Mouse (Mus musculus) stomach, embryonic 14.5 days (tissue): Measurements from ENCODE around the gene Prkcz. TPM values are rescaled to one million over a fixed set of nuclear protein-coding genes. Genes with fewer than 3 reads are reported as not detected.
A peak's percentile ranks its signal among the peaks of the same experiment; 100 is the strongest.
"Not testable (repeated sequence)": the region's sequence is repeated elsewhere in the genome, so short reads cannot be mapped to it uniquely, and the experiment has no call there.

Experiments
- ATAC-seq: fragments of 200-750 bp; cut with Nextera tagmentation; 2 replicates; pipeline ENCODE4 v1.8.0; 2017; ENCODE audit warnings: low read depth, moderate TSS enrichment; ENCODE audit not compliant: insufficient number of reproducible peaks, insufficient read depth, low FRiP score
- H3K27ac ChIP-seq: fragments of 300-500 bp; sonication (generic); 2 replicates; pipeline ENCODE4 v1.5.1; 2014; ENCODE audit warnings: mild to moderate bottlenecking, low read length, moderate library complexity, mixed read lengths
- H3K27me3 ChIP-seq: fragments of 300-500 bp; sonication (generic); 2 replicates; pipeline ENCODE4 v1.6.1; 2014; ENCODE audit warnings: low read length, control low read depth, mixed read lengths; ENCODE audit not compliant: control insufficient read depth, insufficient read depth
- H3K36me3 ChIP-seq: fragments of 300-500 bp; sonication (generic); 2 replicates; pipeline ENCODE4 v1.6.1; 2014; ENCODE audit warnings: mild to moderate bottlenecking, control low read depth, low read length, moderate library complexity, mixed read lengths; ENCODE audit not compliant: control insufficient read depth, insufficient read depth
- H3K4me1 ChIP-seq: fragments of 300-500 bp; sonication (generic); 2 replicates; pipeline ENCODE4 v1.6.1; 2014; ENCODE audit warnings: low read length, control low read depth, mixed read lengths; ENCODE audit not compliant: control insufficient read depth, insufficient read depth
- H3K4me2 ChIP-seq: fragments of 300-500 bp; sonication (generic); replicated peaks from 2 replicates; pipeline ENCODE4 v1.6.1; 2014; ENCODE audit warnings: low read depth, low read length, control low read depth
- H3K4me3 ChIP-seq: fragments of 300-500 bp; sonication (generic); 2 replicates; pipeline ENCODE4 v1.5.1; 2014; ENCODE audit warnings: low read depth, low read length, control low read depth
- H3K9ac ChIP-seq: fragments of 300-500 bp; sonication (generic); replicated peaks from 2 replicates; pipeline ENCODE4 v1.6.1; 2014; ENCODE audit warnings: low read depth, mild to moderate bottlenecking, control low read depth, low read length, moderate library complexity, mixed read lengths
- H3K9me3 ChIP-seq: fragments of 300-500 bp; sonication (generic); 2 replicates; pipeline ENCODE4 v1.6.1; 2016; ENCODE audit warnings: low read depth, low read length, control low read depth; ENCODE audit not compliant: control insufficient read depth
- WGBS: fragments of 180-500 bp; shearing (Covaris S2); extraction: QIAGEN DNeasy Blood & Tissue Kit; methylation state at CpG from one replicate; pipeline ENCODE4 v1.1.7; 2014; 5-methylcytosine and 5-hydroxymethylcytosine counted together
- polyA plus RNA-seq: library from polyadenylated mRNA; unstranded; fragments of >200 nt; fragmentation: Nextera tagmentation; extraction: Ambion mirVana; gene quantifications from 2 replicates; pipeline ENCODE4 v1.2.1, GENCODE M21; 2014

The Prkcz gene
- polyA plus RNA-seq, 1 experiment from 2014 or later, result 12.9 TPM

GRCm38 (mm10) chr4:155248054-155248453 lies 113.1 kb downstream of the Prkcz start:
- H3K4me1 ChIP-seq, result peaks cover 26% of the 10 kb centered on the region; the same call in 1 of the 2 replicates
- not testable (repeated sequence) for H3K27ac ChIP-seq, H3K36me3 ChIP-seq, ATAC-seq, H3K9me3 ChIP-seq, H3K27me3 ChIP-seq, H3K9ac ChIP-seq, H3K4me2 ChIP-seq, H3K4me3 ChIP-seq
- 95% methylated on average over 3 of the region's 3 CpGs for WGBS

- H3K9ac ChIP-seq, result no peak overlapping the region
- H3K4me1 ChIP-seq, result peaks cover 23% of the 10 kb centered on the region; the same call in 1 of the 2 replicates
- no peak overlapping the region for H3K4me3 ChIP-seq
- no peak for ATAC-seq
- WGBS, result 73% methylated on average over 12 of the region's 12 CpGs
- H3K27ac ChIP-seq, result no peak overlapping the region
- no peaks in the 10 kb centered on the region for H3K27me3 ChIP-seq
- H3K4me2 ChIP-seq, result no peak overlapping the region
- no peaks in the 10 kb centered on the region for H3K36me3 ChIP-seq
- H3K9me3 ChIP-seq, result no peaks in the 10 kb centered on the region; the same call in 1 of the 2 replicates
Measured at GRCm38 (mm10) chr4:155246691-155247105, 114.5 kb downstream of the Prkcz start.

DNA sequence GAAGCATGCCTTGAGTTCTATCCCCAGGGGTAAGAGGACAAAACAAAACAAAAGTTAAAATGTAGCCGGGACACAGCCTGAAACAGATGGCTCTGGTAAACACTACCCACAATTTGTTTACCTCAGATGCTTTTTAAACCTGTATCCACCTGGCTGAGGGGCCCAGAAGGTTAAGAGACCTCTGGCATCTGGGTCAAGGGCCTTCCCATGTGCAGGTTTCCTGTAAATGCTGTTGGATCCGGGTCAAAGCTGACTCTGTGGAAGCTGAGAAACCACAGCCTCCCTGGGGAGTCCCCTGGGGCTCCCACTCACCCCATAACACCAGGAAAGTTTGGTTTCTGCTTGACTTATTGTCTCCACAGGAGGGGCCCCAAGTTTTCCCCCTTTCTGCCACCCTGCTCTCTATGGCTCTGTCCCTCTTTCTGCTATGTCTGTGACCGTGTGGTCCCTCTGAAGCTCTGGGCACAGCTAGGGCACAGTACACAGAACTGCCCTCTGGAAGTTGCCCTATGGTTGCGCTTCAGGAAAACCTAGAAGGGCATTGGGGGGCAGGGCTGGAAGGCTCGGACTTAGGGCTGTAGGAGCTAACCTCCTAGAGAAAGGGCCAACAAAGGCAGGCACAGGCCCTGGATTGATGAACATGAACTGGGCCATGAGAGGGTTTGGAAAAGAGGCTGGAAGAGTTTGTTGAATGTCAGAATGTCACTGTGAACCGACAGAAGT lies 115.2 kb downstream of the Prkcz start:
- Histone ChIP-seq H3K9ac (no peak overlapping the region), H3K4me1 (peaks cover 17% of the 10 kb centered on the region; the same call in 1 of the 2 replicates), H3K4me2 (no peak overlapping the region), H3K9me3 (no peaks in the 10 kb centered on the region; the same call in 1 of the 2 replicates), H3K4me3 (no peak overlapping the region), H3K27ac (no peak overlapping the region), H3K36me3 (no peaks in the 10 kb centered on the region), H3K27me3 (no peaks in the 10 kb centered on the region)
- ATAC-seq, result no peak
- WGBS, result 48% methylated on average over 6 of the region's 6 CpGs

DNA sequence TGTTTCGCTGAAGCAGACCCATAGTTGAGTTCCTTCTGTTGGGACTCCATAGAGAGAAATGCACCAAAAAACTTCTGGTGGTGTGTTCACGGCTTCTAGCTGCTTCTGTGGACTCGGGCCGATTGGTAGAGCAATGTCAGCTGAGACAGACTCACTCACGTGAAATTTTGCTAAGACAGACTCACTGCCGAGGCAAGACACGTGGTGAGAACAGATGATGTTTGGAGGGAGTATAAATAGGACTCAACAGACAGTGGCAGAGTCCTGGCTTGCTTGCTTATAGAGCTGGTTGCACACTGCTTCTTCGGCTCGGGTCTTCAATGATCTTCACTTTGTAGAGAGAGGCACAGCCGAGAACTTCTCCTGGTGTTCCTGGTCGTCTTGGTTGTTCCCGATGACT lies 117.9 kb downstream of the Prkcz start:
- Histone ChIP-seq H3K9me3 (no peaks in the 10 kb centered on the region; the same call in 1 of the 2 replicates), H3K36me3 (no peaks in the 10 kb centered on the region), H3K4me2 (no peak overlapping the region), H3K4me3 (no peak overlapping the region), H3K9ac (no peak overlapping the region), H3K4me1 (peaks cover 13% of the 10 kb centered on the region; the same call in 1 of the 2 replicates), H3K27ac (no peak overlapping the region), H3K27me3 (no peaks in the 10 kb centered on the region)
- 91% methylated on average over 12 of the region's 12 CpGs for WGBS
- no peak for ATAC-seq

DNA sequence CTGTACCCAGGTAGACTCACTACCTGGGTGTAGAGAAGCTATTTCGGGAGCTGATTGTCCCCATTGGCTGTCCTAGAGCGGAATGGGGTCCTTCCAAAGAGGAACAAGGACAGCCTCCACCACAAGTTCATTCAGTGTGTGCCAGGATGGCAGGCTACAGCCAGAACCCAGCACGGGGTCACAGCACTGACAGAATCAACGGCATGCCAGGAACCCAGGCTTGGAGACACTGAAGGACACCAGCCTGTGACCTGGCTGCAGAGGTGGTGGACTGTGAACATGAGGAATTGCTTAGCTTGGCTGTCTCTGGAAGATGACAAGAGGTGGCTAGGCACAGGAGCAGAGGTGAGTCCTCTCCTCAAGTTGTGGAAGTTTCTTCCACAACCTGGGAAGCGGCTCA lies 118.9 kb downstream of the Prkcz start:
- H3K9ac ChIP-seq, result no peak overlapping the region
- H3K9me3 ChIP-seq, result no peaks in the 10 kb centered on the region
- no peak overlapping the region for H3K4me3 ChIP-seq
- no peak overlapping the region for H3K4me2 ChIP-seq
- H3K36me3 ChIP-seq, result no peaks in the 10 kb centered on the region
- no peak for ATAC-seq
- WGBS, result 91% methylated on average over 5 of the region's 5 CpGs
- H3K4me1 ChIP-seq, result peaks cover 13% of the 10 kb centered on the region; the same call in 1 of the 2 replicates
- H3K27ac ChIP-seq, result no peak overlapping the region
- no peaks in the 10 kb centered on the region for H3K27me3 ChIP-seq

DNA sequence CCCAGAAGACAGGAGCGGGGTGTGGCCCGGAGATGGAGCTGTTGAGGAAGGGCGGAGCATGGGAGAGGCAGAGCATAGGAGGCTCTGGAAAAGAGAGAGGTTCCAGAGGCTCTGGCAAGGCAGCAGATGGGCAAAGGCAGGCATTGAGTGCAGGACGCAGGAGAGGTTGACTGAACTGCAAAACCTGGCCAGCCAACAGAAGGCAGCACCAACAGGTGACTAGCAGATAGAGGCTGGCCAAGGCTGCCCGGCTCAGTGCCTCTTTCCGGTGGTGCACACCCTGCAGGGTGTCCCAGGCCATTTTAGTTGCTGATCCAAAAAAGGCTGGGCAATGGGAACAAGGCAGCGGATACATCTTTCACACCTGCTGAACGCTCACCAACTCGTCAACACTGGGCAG lies 119.4 kb downstream of the Prkcz start:
- Histone ChIP-seq H3K9ac (no peak overlapping the region), H3K4me1 (peaks cover 13% of the 10 kb centered on the region; the same call in 1 of the 2 replicates), H3K27ac (no peak overlapping the region), H3K4me2 (no peak overlapping the region), H3K4me3 (no peak overlapping the region), H3K36me3 (no peaks in the 10 kb centered on the region), H3K9me3 (no peaks in the 10 kb centered on the region), H3K27me3 (no peaks in the 10 kb centered on the region)
- WGBS, result 76% methylated on average over 9 of the region's 9 CpGs
- ATAC-seq, result no peak

- WGBS, result 61% methylated on average over 6 of the region's 6 CpGs
- H3K36me3 ChIP-seq, result no peaks in the 10 kb centered on the region
- H3K27ac ChIP-seq, result no peak overlapping the region
- no peak overlapping the region for H3K4me3 ChIP-seq
- no peak for ATAC-seq
- no peaks in the 10 kb centered on the region for H3K9me3 ChIP-seq
- H3K4me1 ChIP-seq, result peaks cover 25% of the 10 kb centered on the region
- no peaks in the 10 kb centered on the region for H3K27me3 ChIP-seq
- no peak overlapping the region for H3K4me2 ChIP-seq
- H3K9ac ChIP-seq, result no peak overlapping the region
Measured at GRCm38 (mm10) chr4:155239494-155239893, 121.7 kb downstream of the Prkcz start.

GRCm38 (mm10) chr4:155238276-155238675 lies 122.9 kb downstream of the Prkcz start:
- ATAC-seq, result no peak
- no peaks in the 10 kb centered on the region for H3K9me3 ChIP-seq
- no peak overlapping the region for H3K4me2 ChIP-seq
- peak overlapping the region; percentile 22; the same call in 1 of the 2 replicates for H3K27ac ChIP-seq
- no peak overlapping the region for H3K9ac ChIP-seq
- H3K36me3 ChIP-seq, result no peaks in the 10 kb centered on the region
- H3K4me1 ChIP-seq, result peaks cover 37% of the 10 kb centered on the region
- H3K4me3 ChIP-seq, result no peak overlapping the region
- H3K27me3 ChIP-seq, result no peaks in the 10 kb centered on the region
- 55% methylated on average over 5 of the region's 5 CpGs for WGBS
